Mouse (Mus musculus): ENCODE measurements at regions not wholly inside any gene's neighbourhood (a gene's known extent, or its start where the extent isn't known, plus 50 kb on each side); places are given as distances from the start of the nearest gene placed in this dataset.

- DNase-seq (ENCODE audit: low spot score) = no peak
These were observed 290.7 kb downstream of the Sorl1 start for GRCm38 (mm10) chr9:41833408-41833807.

GRCm38 (mm10) chr9:41827356-41827755 lies 296.7 kb downstream of the Sorl1 start:
- DNase-seq (ENCODE audit: low spot score) = no peak

- DNase-seq (ENCODE audit: low spot score) = no peak
These were observed 302.7 kb downstream of the Sorl1 start for GRCm38 (mm10) chr9:41821401-41821800.

- DNase-seq (ENCODE audit: low spot score) = no peak
These were observed 306.2 kb downstream of the Sorl1 start for GRCm38 (mm10) chr9:41817740-41818461.

GRCm38 (mm10) chr9:41815921-41816320 lies 308.2 kb downstream of the Sorl1 start:
- no peak for DNase-seq (ENCODE audit: low spot score)

- DNase-seq (ENCODE audit: low spot score) = no peak
These were observed 314.8 kb downstream of the Sorl1 start for GRCm38 (mm10) chr9:41809291-41809690.

GRCm38 (mm10) chr9:41808791-41809190 lies 315.3 kb downstream of the Sorl1 start:
- DNase-seq (ENCODE audit: low spot score) = no peak

GRCm38 (mm10) chr9:41806289-41806621 lies 317.8 kb downstream of the Sorl1 start:
- no peak for DNase-seq (ENCODE audit: low spot score)

GRCm38 (mm10) chr9:41805491-41806288 lies 318.4 kb downstream of the Sorl1 start:
- DNase-seq (ENCODE audit: low spot score) = no peak

- DNase-seq (ENCODE audit: low spot score) = no peak
These were observed 319.3 kb downstream of the Sorl1 start for GRCm38 (mm10) chr9:41804711-41805331.

- no peak for DNase-seq (ENCODE audit: low spot score)
These were observed 320.2 kb downstream of the Sorl1 start for GRCm38 (mm10) chr9:41803680-41804460.

- DNase-seq (ENCODE audit: low spot score) = no peak
These were observed 322.7 kb downstream of the Sorl1 start for GRCm38 (mm10) chr9:41801376-41801775.

- DNase-seq (ENCODE audit: low spot score) = no peak
These were observed 331.3 kb downstream of the Sorl1 start for GRCm38 (mm10) chr9:41792830-41793213.

GRCm38 (mm10) chr9:41792173-41792829 lies 331.8 kb downstream of the Sorl1 start:
- DNase-seq (ENCODE audit: low spot score) = no peak

- DNase-seq (ENCODE audit: low spot score) = no peak
These were observed 332.5 kb downstream of the Sorl1 start for GRCm38 (mm10) chr9:41791501-41792172.

GRCm38 (mm10) chr9:41785131-41785530 lies 339.0 kb downstream of the Sorl1 start:
- DNase-seq (ENCODE audit: low spot score) = no peak

GRCm38 (mm10) chr9:41772281-41772902 lies 351.7 kb downstream of the Sorl1 start:
- DNase-seq (ENCODE audit: low spot score) = no peak

GRCm38 (mm10) chr9:41771276-41771675 lies 352.8 kb downstream of the Sorl1 start:
- no peak for DNase-seq (ENCODE audit: low spot score)

GRCm38 (mm10) chr9:41768316-41768715 lies 355.8 kb downstream of the Sorl1 start:
- no peak for DNase-seq (ENCODE audit: low spot score)

- DNase-seq (ENCODE audit: low spot score) = no peak
These were observed 357.6 kb downstream of the Sorl1 start for GRCm38 (mm10) chr9:41766533-41766920.
